Mouse (Mus musculus) gastrocnemius, adult 8-10 months (tissue): ENCODE data around the gene Adap1. TPM values are rescaled to one million over a fixed set of nuclear protein-coding genes. Genes with fewer than 3 reads are reported as not detected.

Source experiments
- DNase-seq, 2 experiments: peaks; one replicate each; pipeline ENCODE4 v3.0.0; 2022; ENCODE audit warnings: low spot score in 2 of 2
- total RNA-seq, 4 experiments: library from RNA; stranded (reverse); gene quantifications; 2 replicates each; pipeline ENCODE4 v1.2.4; 2022

Gene Adap1
- total RNA-seq, 4 experiments from 2014 or later: 0.44 to 2.0 (median 0.64) TPM

GRCm38 (mm10) chr5:139324045-139324491 lies 1.4 kb downstream of the Adap1 start:
- no peak for DNase-seq

DNA sequence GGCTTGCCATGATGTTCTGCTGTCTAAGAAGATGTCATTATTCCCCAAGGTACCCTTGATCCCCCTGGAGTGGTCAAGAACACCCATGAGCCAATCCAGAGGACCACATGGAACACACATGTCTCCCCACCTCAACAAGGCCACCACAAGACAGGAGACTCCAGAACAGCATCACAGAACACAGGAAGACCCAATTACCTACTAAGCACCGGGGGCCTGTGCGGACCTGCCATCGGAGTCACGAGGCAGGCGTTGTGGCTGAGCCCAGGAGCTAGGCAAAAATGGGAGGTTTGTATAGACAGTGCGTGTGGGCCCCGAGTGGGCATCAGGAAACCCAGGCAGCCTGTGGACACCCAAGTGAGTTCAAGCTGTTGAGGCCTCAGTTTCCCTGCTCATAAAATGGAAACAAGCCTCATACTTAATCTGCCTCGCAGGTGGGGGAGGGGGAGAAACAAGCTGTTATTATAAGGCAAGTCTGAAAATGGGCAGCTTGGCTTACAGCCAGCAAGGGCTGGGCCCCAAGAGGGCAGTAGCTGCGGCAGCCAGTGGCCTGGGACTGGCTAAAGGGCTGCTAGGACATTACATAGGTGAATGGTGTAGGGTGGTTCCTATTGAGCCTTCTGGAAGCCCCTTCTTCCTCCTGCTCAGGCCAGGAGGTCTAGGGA lies 2.0 kb downstream of the Adap1 start:
- no peak for DNase-seq

- DNase-seq: no peak
Observed at GRCm38 (mm10) chr5:139321331-139321730, 4.1 kb downstream of the Adap1 start.

GRCm38 (mm10) chr5:139320424-139320823 lies 5.0 kb downstream of the Adap1 start:
- DNase-seq: no peak

DNA sequence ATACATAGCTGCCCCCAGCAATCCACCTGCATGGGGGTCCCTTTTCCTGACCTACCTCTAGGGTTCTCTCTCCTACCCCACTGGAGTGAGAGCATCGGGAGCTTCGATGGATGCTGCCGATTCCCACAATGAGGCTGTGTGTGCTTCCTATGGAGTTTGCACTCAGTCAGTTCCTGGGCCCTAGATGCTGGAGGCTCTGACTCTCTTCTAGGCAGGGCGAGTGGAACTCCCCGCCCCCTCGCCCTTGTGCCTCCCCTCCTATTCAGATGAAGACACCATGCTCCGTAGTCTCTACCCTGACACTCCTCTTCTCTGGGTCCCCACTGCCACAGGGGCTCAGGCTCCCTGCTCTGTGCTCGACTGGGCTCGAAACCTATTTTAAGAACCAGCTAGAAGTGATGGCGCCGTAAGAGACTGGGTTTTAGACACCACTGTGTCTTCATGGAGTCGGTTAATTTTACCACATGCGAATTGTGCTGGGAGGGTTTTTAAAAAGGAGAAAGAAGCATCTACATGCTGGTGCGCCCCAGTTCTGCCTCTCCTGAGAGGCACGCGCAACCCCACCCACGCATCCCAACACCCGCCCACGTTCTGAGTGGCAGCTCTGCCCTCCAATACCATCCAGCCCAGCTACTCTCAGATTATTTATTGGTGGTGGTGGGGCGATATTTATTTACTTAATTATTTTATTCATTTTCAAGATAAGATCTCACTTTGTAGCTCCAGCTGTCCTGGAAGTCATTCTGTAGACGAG lies 7.5 kb downstream of the Adap1 start:
- DNase-seq: no peak

- no peak for DNase-seq
Observed at GRCm38 (mm10) chr5:139316982-139317675, 8.3 kb downstream of the Adap1 start.

DNA sequence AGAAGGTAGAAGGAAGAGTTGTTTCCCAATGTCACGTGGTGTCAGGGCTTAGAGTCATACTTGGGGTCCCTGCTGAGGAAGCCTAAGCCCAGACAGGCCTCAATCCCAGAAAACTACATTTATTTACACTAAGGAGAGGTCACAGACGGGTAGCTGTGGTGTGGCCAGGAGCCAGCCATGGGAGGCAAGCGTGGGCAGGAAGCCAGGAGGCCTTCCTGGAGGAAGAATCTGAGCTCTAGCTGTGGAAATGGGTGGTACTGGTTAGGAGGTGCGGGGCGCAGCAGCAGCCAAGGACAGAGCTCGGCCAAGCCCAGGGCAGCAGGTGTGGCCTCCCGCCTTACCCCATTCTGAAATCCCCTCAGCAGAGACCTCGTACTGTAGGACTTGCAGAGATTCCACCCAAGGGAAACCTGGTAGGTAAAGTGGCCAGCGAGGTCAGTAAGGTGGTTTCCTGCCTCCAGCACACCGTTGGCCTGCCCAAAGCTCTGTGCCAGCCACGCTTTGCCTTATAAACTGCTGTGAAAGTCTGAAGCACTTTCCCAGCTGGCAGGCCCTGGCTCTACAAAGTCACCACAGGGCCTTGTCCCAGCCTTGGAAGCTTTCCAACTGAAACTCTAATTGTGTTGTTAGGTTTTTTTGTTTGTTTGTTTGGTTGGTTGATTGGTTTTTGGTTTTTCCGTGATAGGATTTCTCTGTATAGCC lies 10.3 kb downstream of the Adap1 start:
- no peak for DNase-seq

DNA sequence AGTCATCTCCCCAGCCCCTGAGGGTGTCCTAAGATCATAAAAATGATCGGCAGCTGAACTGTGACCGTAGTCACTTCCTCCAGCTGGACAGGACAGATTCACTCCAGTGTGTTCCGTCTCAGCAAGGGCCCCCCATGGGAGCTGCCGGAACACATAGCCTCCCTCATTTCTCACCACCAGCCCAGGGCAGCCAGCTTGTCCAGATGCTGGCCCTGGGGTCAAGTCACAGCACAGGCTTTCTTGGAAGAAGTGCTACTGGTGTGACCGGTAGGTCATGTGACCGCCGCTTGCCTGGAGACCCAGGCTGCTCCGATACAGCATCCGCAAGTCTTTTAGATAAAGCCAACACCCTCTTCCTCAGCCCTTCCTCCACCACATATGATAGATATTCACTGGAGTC lies 11.9 kb downstream of the Adap1 start:
- DNase-seq: no peak

- DNase-seq: no peak
Observed at GRCm38 (mm10) chr5:139311822-139312221, 13.6 kb downstream of the Adap1 start.

GRCm38 (mm10) chr5:139310477-139310876 lies 14.9 kb downstream of the Adap1 start:
- no peak for DNase-seq

- no peak for DNase-seq
Observed at GRCm38 (mm10) chr5:139309946-139310345, 15.5 kb downstream of the Adap1 start.

DNA sequence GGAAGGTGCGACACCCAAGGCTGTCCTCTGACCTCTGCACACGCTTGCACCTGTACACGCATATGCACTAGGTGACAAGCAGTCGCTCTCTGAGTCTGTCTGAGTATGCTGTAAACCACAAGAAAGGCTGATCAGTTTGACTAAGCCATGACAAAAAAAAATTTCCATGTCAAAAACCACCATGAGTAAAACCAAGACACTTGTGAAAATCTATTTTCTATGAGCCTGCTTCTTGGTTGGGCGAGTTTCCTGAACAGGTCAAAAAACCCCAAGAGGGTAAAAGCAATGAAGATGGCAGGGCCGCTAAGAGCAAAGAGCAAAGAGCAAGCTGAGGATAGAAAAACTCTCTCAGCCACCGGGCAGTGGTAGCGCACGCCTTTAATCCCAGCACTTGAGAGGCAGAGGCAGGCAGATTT lies 21.8 kb downstream of the Adap1 start:
- no peak for DNase-seq

DNA sequence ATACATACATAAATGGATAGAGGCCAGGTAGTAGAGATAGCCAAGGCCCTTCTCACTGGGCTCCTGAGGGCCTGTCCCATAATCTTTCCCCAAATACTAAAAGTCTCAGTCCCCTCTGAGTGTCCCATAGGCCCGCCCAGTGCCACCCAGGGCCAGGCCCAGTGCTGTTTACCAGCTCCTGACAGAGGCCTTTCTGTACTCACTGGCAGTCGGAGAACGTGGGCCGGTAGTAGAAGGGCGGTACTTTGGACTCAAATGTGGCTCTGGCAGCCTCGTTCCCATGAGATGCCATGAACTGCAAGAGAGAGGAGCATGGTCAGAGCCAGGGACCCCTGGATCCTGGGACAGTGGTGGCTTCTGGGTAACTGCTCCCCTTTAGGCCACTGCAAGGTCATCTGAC lies 23.3 kb downstream of the Adap1 start:
- DNase-seq: no peak

- no peak for DNase-seq
Observed at GRCm38 (mm10) chr5:139297745-139298144, 27.7 kb downstream of the Adap1 start.

DNA sequence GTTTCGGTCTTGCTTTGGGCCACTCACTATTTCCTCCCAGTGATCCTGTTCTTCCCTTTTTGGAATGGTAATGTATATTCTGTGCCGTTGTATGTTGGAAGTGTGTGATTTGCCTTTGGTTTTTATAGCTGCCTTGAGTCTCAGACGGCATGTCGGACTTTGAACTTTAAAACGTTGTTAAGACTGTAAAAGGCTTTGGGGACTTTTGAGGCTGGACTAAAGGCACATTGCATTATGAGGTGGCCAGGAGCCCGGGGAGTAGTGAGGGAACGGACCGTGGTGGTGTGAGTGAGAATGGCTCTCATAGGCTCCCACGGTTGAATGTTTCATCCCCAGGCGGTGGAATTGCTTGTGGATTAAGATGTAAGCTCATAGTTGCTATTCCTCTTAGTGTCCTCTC lies 28.3 kb downstream of the Adap1 start:
- DNase-seq: no peak

GRCm38 (mm10) chr5:139294089-139294488 lies 31.3 kb downstream of the Adap1 start:
- no peak for DNase-seq

DNA sequence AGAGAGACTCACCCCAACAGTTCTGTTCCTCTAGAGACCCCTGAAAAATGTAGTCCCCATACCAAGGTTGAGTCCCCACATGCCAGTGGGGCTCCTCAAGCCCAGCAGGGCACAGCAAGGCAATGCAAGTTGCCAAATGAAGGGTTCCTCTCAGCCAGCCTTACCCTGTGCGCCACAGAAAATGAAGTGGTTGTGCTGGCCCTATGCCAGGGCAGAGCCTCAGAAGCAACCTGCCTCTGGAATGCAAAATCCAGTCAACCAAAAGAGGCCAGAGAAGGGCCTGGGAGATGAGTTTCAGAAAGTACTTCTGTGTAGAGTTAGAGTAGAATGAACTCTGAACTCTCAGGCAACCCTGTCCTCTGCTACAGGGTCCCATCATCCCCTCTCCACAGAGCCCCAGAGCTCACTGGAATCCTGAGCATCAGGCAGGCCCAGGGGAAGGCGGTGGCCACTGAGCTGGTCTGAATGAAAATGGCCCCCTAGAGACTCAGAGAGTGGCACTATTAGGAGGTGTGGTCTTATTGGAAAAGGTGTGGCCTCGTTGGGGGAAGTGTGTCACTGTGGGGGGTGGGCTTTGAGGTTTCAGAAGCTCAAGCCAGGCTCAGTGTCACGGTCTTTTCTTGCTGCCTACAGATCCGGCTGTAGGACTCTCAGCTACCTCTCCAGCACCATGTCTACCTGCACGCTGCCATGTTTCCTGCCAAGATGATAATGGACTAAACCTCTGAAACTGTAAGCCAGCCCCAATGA lies 33.4 kb downstream of the Adap1 start:
- DNase-seq: no peak

DNA sequence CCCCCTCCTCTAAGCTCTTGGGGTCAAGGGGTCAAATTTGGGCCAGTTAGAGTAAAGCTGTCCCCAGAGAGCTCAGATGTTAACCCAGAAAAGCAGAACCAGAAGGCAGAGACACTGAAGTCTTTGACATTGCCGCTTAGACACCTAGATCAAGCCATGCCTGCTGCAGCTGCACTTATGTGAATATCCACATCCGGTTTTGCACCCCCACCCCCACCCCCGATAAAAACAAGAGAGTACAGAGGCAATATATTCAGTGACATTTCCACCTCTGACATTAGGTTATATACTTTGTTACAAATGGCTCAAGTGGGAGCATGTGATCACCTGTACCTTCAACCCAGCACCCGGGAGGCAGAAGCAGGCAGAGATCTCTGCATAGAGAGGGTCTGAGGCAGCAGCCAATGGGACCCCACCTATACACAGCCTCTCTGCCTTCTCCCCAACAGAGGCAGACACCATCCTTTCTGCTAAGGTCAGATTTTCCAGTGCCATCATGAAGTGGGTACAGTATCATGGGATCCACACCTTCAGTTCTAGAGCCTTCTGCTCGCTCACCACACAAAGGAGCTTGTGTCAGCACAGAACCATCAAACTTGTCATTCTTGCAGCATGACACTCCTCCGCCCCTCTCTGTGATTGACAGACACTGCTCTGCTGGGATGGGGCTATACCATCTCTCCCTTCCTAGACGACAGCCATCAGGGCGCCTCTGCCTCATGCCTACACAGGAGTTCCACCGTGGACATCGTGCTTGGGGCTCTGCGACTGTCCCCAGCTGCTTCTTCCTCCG lies 34.8 kb downstream of the Adap1 start:
- no peak for DNase-seq

DNA sequence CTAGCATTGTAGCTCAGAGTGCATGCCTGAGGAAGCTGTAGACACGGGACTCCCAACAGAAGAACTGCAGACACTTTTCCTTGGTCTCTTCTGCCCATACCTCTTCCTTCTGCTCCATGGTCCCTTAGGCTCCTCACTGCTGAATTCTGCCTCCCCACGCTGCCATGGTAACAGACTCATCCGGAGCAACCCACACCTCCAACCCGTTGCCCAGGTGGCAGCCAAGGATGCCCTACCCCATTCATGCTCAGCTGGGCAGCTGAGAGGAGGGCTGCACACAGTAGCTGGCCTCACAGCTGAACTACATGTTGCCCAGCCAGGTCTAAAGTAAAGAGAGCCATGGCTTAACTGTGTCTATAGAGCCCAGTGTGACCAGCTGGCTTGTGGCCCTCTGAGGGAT lies 36.8 kb downstream of the Adap1 start:
- no peak for DNase-seq

- DNase-seq: no peak
Observed at GRCm38 (mm10) chr5:139287787-139288186, 37.6 kb downstream of the Adap1 start.
